Mouse (Mus musculus) stomach, embryonic 16.5 days (tissue): ENCODE data around the gene Vcl. TPM values are rescaled to one million over a fixed set of nuclear protein-coding genes. Genes with fewer than 3 reads are reported as not detected.

Experiments used
- ATAC-seq: fragments of 200-750 bp; cut with Nextera tagmentation; 2 replicates; pipeline ENCODE4 v1.8.0; 2017; ENCODE audit warnings: moderate number of reproducible peaks, moderate TSS enrichment; ENCODE audit not compliant: insufficient read depth, low FRiP score
- H3K27ac ChIP-seq: fragments of 300-500 bp; sonication (generic); 2 replicates; pipeline ENCODE4 v1.5.1; 2014; ENCODE audit warnings: low read length
- H3K27me3 ChIP-seq: fragments of 300-500 bp; sonication (generic); 2 replicates; pipeline ENCODE4 v1.6.1; 2014; ENCODE audit warnings: low read length, control low read depth, mixed read lengths; ENCODE audit not compliant: control insufficient read depth, insufficient read depth
- H3K36me3 ChIP-seq: fragments of 300-500 bp; sonication (generic); 2 replicates; pipeline ENCODE4 v1.6.1; 2014; ENCODE audit warnings: low read length; ENCODE audit not compliant: control insufficient read depth, insufficient read depth
- H3K4me1 ChIP-seq: fragments of 300-500 bp; sonication (generic); 2 replicates; pipeline ENCODE4 v1.6.1; 2014; ENCODE audit warnings: low read length, control low read depth, mixed read lengths; ENCODE audit not compliant: control insufficient read depth, insufficient read depth
- H3K4me2 ChIP-seq: fragments of 300-500 bp; sonication (generic); 2 replicates; pipeline ENCODE4 v1.6.1; 2014; ENCODE audit warnings: low read depth, low read length, mixed read lengths
- H3K4me3 ChIP-seq: fragments of 300-500 bp; sonication (generic); replicated peaks from 2 replicates; pipeline ENCODE4 v1.5.1; 2014; ENCODE audit warnings: mild to moderate bottlenecking, low read length
- H3K9ac ChIP-seq: fragments of 300-500 bp; sonication (generic); 2 replicates; pipeline ENCODE4 v1.6.1; 2014; ENCODE audit warnings: low read length
- H3K9me3 ChIP-seq: fragments of 300-500 bp; sonication (generic); replicated peaks from 2 replicates; pipeline ENCODE4 v1.6.1; 2016; ENCODE audit warnings: low read length, control low read depth; ENCODE audit not compliant: control insufficient read depth
- WGBS: fragments of 180-500 bp; shearing (Covaris S2); extraction: QIAGEN DNeasy Blood & Tissue Kit; methylation state at CpG from one replicate; pipeline ENCODE4 v1.1.7; 2014; 5-methylcytosine and 5-hydroxymethylcytosine counted together
- polyA plus RNA-seq: library from polyadenylated mRNA; unstranded; fragments of >200 nt; fragmentation: Nextera tagmentation; extraction: Ambion mirVana; gene quantifications from 2 replicates; pipeline ENCODE4 v1.2.1, GENCODE M21; 2015

The Vcl gene
- polyA plus RNA-seq, 1 experiment from 2014 or later, result 108 TPM

GRCm38 (mm10) chr14:20930481-20931391 is 1.5 kb downstream of the Vcl start:
- no peak for ATAC-seq
- H3K4me3 ChIP-seq, result peak overlapping the region; percentile 71
- H3K4me1 ChIP-seq, result peaks cover 13% of the 10 kb centered on the region
- H3K9me3 ChIP-seq, result no peaks in the 10 kb centered on the region
- H3K4me2 ChIP-seq, result peak overlapping the region; percentile 78
- H3K27ac ChIP-seq, result peak overlapping the region; percentile 91
- 13% methylated on average over 8 of the region's 8 CpGs for WGBS
- H3K36me3 ChIP-seq, result no peaks in the 10 kb centered on the region
- H3K9ac ChIP-seq, result peak overlapping the region; percentile 82
- no peaks in the 10 kb centered on the region for H3K27me3 ChIP-seq

- H3K27ac ChIP-seq, result peak overlapping the region; percentile 15
- no peaks in the 10 kb centered on the region for H3K36me3 ChIP-seq
- no peaks in the 10 kb centered on the region for H3K9me3 ChIP-seq
- 22% methylated on average over 2 of the region's 2 CpGs for WGBS
- no peak overlapping the region for H3K4me2 ChIP-seq
- H3K4me3 ChIP-seq, result no peak overlapping the region
- H3K9ac ChIP-seq, result no peak overlapping the region
- peaks cover 39% of the 10 kb centered on the region for H3K4me1 ChIP-seq
- H3K27me3 ChIP-seq, result no peaks in the 10 kb centered on the region
- peak; percentile 58; the same call in 1 of the 2 replicates for ATAC-seq
Observed at GRCm38 (mm10) chr14:20938424-20938823, 9.2 kb downstream of the Vcl start.

- no peak for ATAC-seq
- Histone ChIP-seq H3K27me3 (no peaks in the 10 kb centered on the region), H3K4me2 (no peak overlapping the region), H3K9ac (no peak overlapping the region), H3K4me3 (no peak overlapping the region), H3K36me3 (no peaks in the 10 kb centered on the region), H3K4me1 (peaks cover 39% of the 10 kb centered on the region), H3K9me3 (no peaks in the 10 kb centered on the region), H3K27ac (peak overlapping the region; percentile 44)
- 0% methylated on average over 1 of the region's 1 CpGs for WGBS
Observed at GRCm38 (mm10) chr14:20938860-20939259, 9.7 kb downstream of the Vcl start.

GRCm38 (mm10) chr14:20945296-20945695 is 16.1 kb downstream of the Vcl start:
- Histone ChIP-seq H3K4me3 (no peak overlapping the region), H3K36me3 (no peaks in the 10 kb centered on the region), H3K4me1 (peaks cover 12% of the 10 kb centered on the region), H3K4me2 (no peak overlapping the region), H3K27me3 (no peaks in the 10 kb centered on the region), H3K9me3 (no peaks in the 10 kb centered on the region), H3K27ac (no peak overlapping the region), H3K9ac (no peak overlapping the region)
- 89% methylated on average over 2 of the region's 2 CpGs for WGBS
- no peak for ATAC-seq

- Histone ChIP-seq H3K4me3 (no peak overlapping the region), H3K9ac (no peak overlapping the region), H3K36me3 (no peaks in the 10 kb centered on the region), H3K4me1 (no peaks in the 10 kb centered on the region), H3K4me2 (no peak overlapping the region), H3K27ac (no peak overlapping the region), H3K9me3 (no peaks in the 10 kb centered on the region), H3K27me3 (no peaks in the 10 kb centered on the region)
- no peak for ATAC-seq
Observed at GRCm38 (mm10) chr14:20956021-20956420, 26.8 kb downstream of the Vcl start.

GRCm38 (mm10) chr14:20958971-20959370 is 29.8 kb downstream of the Vcl start:
- no peak overlapping the region for H3K4me2 ChIP-seq
- no peaks in the 10 kb centered on the region for H3K9me3 ChIP-seq
- no peaks in the 10 kb centered on the region for H3K36me3 ChIP-seq
- H3K27ac ChIP-seq, result no peak overlapping the region
- H3K27me3 ChIP-seq, result no peaks in the 10 kb centered on the region
- no peak overlapping the region for H3K9ac ChIP-seq
- no peak for ATAC-seq
- 70% methylated on average over 2 of the region's 2 CpGs for WGBS
- no peaks in the 10 kb centered on the region for H3K4me1 ChIP-seq
- no peak overlapping the region for H3K4me3 ChIP-seq

- no peaks in the 10 kb centered on the region for H3K27me3 ChIP-seq
- no peak overlapping the region for H3K4me2 ChIP-seq
- H3K4me3 ChIP-seq, result no peak overlapping the region
- 39% methylated on average over 1 of the region's 1 CpGs for WGBS
- H3K9ac ChIP-seq, result no peak overlapping the region
- H3K4me1 ChIP-seq, result no peaks in the 10 kb centered on the region
- no peaks in the 10 kb centered on the region for H3K9me3 ChIP-seq
- no peak overlapping the region for H3K27ac ChIP-seq
- no peak for ATAC-seq
- H3K36me3 ChIP-seq, result no peaks in the 10 kb centered on the region
Observed at GRCm38 (mm10) chr14:20962466-20962865, 33.3 kb downstream of the Vcl start.

- Histone ChIP-seq H3K9me3 (no peaks in the 10 kb centered on the region), H3K27ac (no peak overlapping the region), H3K4me1 (no peaks in the 10 kb centered on the region), H3K4me2 (no peak overlapping the region), H3K9ac (no peak overlapping the region), H3K27me3 (no peaks in the 10 kb centered on the region), H3K4me3 (no peak overlapping the region), H3K36me3 (no peaks in the 10 kb centered on the region)
- ATAC-seq, result no peak
- WGBS, result 81% methylated on average over 1 of the region's 1 CpGs
Observed at GRCm38 (mm10) chr14:20962906-20963305, 33.7 kb downstream of the Vcl start.

- no peak overlapping the region for H3K4me2 ChIP-seq
- H3K9ac ChIP-seq, result no peak overlapping the region
- H3K4me3 ChIP-seq, result no peak overlapping the region
- H3K4me1 ChIP-seq, result no peaks in the 10 kb centered on the region
- 77% methylated on average over 4 of the region's 4 CpGs for WGBS
- H3K27me3 ChIP-seq, result no peaks in the 10 kb centered on the region
- no peak for ATAC-seq
- no peaks in the 10 kb centered on the region for H3K36me3 ChIP-seq
- H3K27ac ChIP-seq, result no peak overlapping the region
- H3K9me3 ChIP-seq, result no peaks in the 10 kb centered on the region
Observed at GRCm38 (mm10) chr14:20963863-20964262, 34.7 kb downstream of the Vcl start.
